Mouse (Mus musculus): ENCODE results near the gene Cldnd2. TPM values are rescaled to one million over a fixed set of nuclear protein-coding genes. Genes with fewer than 3 reads are reported as not detected.
"Not testable (repeated sequence)": the region's sequence is repeated elsewhere in the genome, so short reads cannot be mapped to it uniquely, and the experiment has no call there.

Cldnd2 gene
- polyA plus RNA-seq (2012; ENCODE audit: insufficient read depth, low replicate concordance): not detected in 2 replicates

- Histone ChIP-seq H3K27me3 (replicated peaks) (no peaks in the 10 kb centered on the region), H3K4me3 (replicated peaks) (peak within 1 kb of the TSS; percentile 74)
- no peak for TF ChIP-seq GATA1 (IDR thresholded peaks at IDR 0.05; ENCODE audit: borderline replicate concordance, low read length)
- no peak for TF ChIP-seq FLI1 (IDR thresholded peaks at IDR 0.05; ENCODE audit: low read length)
These were observed at the start of gene Cldnd2 for GRCm38 (mm10) chr7:43440482-43440881. TSS of gene Cldnd2 (plus strand) at chr7:43440782.

DNA sequence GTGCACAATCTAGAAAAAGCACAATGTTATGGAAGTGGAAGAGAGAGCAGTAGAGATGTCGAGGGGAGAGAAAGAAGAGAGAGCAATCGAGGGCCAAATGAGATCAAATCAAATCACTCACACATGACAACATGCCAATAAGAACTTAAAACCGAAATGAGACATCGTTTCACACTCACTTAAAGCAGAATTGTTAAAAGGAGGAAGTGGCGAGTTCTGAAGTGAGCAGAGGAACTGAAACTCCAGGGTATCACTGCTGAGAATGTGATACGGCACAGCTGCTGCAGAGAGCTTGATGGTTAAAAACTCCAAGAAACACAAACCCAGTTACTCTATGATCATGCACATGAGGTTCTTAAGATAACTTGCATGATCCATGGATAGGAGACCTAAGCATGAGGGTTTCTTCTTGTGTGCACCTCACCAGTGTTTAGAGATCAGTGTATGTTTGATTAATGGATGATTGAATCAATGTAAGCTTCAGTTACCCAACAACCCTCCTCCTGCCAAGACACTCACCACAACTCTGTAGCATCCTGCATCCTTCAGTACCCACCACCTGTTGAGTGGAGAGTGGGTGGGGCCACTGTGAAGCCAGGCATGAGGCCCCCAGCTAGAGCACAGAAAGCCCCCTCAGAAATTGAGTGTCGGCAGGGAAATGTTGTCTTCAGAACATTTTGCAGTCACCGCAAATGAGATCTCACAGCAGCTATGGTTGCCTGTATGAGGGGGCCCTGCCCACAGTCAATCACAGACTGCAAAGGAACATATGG is 48.0 kb upstream of the Cldnd2 start:
- Histone ChIP-seq H3K4me1 (peaks cover 14% of the 10 kb centered on the region), H3K4me3 (replicated peaks) (no peak overlapping the region)
- no peak for TF ChIP-seq FLI1 (IDR thresholded peaks at IDR 0.05; ENCODE audit: low read length)
- no peak for TF ChIP-seq GATA1 (IDR thresholded peaks at IDR 0.05; ENCODE audit: borderline replicate concordance, low read length)

More at GRCm38 (mm10) chr7:43440482-43440881, at the start of gene Cldnd2:
- H3K9me3 ChIP-seq: no peaks in the 10 kb centered on the region
- no peaks in the 10 kb centered on the region for H3K36me3 ChIP-seq (replicated peaks; ENCODE audit: low read length)
- H3K4me1 ChIP-seq: peaks cover 92% of the 10 kb centered on the region

GRCm38 (mm10) chr7:43399501-43399900 is 41.1 kb upstream of the Cldnd2 start:
- Histone ChIP-seq H3K36me3 (replicated peaks; ENCODE audit: low read length) (no peaks in the 10 kb centered on the region), H3K27me3 (replicated peaks) (peaks cover 2% of the 10 kb centered on the region), H3K9me3 (no peaks in the 10 kb centered on the region; the same call in 1 of the 2 replicates), H3K4me3 (replicated peaks) (no peak overlapping the region), H3K4me1 (peaks cover 14% of the 10 kb centered on the region; the same call in 1 of the 2 replicates)
- TF ChIP-seq FLI1 (IDR thresholded peaks at IDR 0.05; ENCODE audit: low read length): no peak
- TF ChIP-seq GATA1 (IDR thresholded peaks at IDR 0.05; ENCODE audit: borderline replicate concordance, low read length): no peak

More for the DNA sequence above, 48.0 kb upstream of the Cldnd2 start:
- H3K9me3 ChIP-seq: no peaks in the 10 kb centered on the region; the same call in 1 of the 2 replicates
- H3K36me3 ChIP-seq (replicated peaks; ENCODE audit: low read length): no peaks in the 10 kb centered on the region
- H3K27me3 ChIP-seq (replicated peaks): peaks cover 2% of the 10 kb centered on the region

DNA sequence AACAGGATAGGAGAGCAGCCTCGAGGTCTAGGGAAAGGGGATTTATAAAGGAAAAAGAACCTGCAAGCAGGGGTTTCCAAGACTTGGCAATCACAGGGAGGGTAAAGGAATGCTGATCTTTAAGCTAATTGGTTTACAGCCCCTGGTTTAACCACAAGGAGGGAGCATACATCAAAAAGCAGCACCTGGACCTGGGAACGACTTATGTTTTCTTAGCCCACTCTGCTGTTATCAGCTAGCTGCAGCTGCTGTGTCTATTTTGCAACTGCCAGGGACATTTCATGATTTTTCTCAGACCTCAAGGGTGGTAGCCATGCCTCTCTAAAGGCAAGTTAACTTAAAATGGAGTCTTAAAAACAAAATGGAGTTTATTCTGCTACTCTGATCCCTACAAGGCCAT is 37.9 kb upstream of the Cldnd2 start:
- no peak for TF ChIP-seq GATA1 (IDR thresholded peaks at IDR 0.05; ENCODE audit: borderline replicate concordance, low read length)
- no peak overlapping the region for H3K4me3 ChIP-seq (replicated peaks)
- H3K9me3 ChIP-seq: no peaks in the 10 kb centered on the region; the same call in 1 of the 2 replicates
- H3K36me3 ChIP-seq (replicated peaks; ENCODE audit: low read length): no peaks in the 10 kb centered on the region
- peaks cover 13% of the 10 kb centered on the region for H3K4me1 ChIP-seq
- no peaks in the 10 kb centered on the region for H3K27me3 ChIP-seq (replicated peaks)

- Histone ChIP-seq H3K9me3 (no peaks in the 10 kb centered on the region; the same call in 1 of the 2 replicates), H3K4me3 (replicated peaks) (no peak overlapping the region), H3K27me3 (replicated peaks) (peaks cover 15% of the 10 kb centered on the region), H3K36me3 (replicated peaks; ENCODE audit: low read length) (no peaks in the 10 kb centered on the region), H3K4me1 (peaks cover 36% of the 10 kb centered on the region)
- no peak for TF ChIP-seq GATA1 (IDR thresholded peaks at IDR 0.05; ENCODE audit: borderline replicate concordance, low read length)
- TF ChIP-seq FLI1 (IDR thresholded peaks at IDR 0.05; ENCODE audit: low read length): no peak
These were observed 33.0 kb upstream of the Cldnd2 start for GRCm38 (mm10) chr7:43407573-43407972.

GRCm38 (mm10) chr7:43408131-43408553 is 32.4 kb upstream of the Cldnd2 start, which contains the start of gene Siglecg:
TSS of gene Siglecg (plus strand) at chr7:43408204.
- no peak for TF ChIP-seq GATA1 (IDR thresholded peaks at IDR 0.05; ENCODE audit: borderline replicate concordance, low read length)
- TF ChIP-seq FLI1 (IDR thresholded peaks at IDR 0.05; ENCODE audit: low read length): no peak
- Histone ChIP-seq H3K9me3 (no peaks in the 10 kb centered on the region; the same call in 1 of the 2 replicates), H3K4me3 (replicated peaks) (peak within 1 kb of the TSS; percentile 64), H3K4me1 (peaks cover 36% of the 10 kb centered on the region), H3K27me3 (replicated peaks) (peaks cover 15% of the 10 kb centered on the region), H3K36me3 (replicated peaks; ENCODE audit: low read length) (no peaks in the 10 kb centered on the region)

GRCm38 (mm10) chr7:43409084-43409483 is 31.5 kb upstream of the Cldnd2 start:
- TF ChIP-seq GATA1 (IDR thresholded peaks at IDR 0.05; ENCODE audit: borderline replicate concordance, low read length) (no peak), FLI1 (IDR thresholded peaks at IDR 0.05; ENCODE audit: low read length) (no peak)
- Histone ChIP-seq H3K9me3 (no peaks in the 10 kb centered on the region; the same call in 1 of the 2 replicates), H3K36me3 (replicated peaks; ENCODE audit: low read length) (no peaks in the 10 kb centered on the region), H3K27me3 (replicated peaks) (peaks cover 15% of the 10 kb centered on the region), H3K4me1 (peaks cover 43% of the 10 kb centered on the region), H3K4me3 (replicated peaks) (no peak overlapping the region)

DNA sequence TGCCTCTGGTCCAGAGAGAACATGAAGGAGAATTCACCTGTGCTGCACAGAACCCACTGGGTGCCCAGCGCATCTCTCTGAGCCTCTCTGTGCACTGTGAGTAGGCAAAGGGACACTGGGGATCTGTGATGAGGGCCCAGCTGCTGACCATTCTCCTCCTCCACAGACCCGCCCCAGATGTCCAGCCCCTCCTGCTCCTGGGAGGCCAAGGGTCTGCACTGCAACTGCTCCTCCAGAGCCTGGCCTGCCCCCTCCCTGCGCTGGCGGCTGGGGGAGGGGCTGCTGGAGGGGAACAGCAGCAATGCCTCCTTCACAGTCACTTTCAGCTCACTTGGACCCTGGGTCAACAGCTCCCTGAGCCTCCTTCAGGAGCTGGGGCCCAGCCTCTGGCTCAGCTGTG is 28.9 kb upstream of the Cldnd2 start:
- not testable (repeated sequence) for H3K4me3 ChIP-seq (replicated peaks); H3K9me3 ChIP-seq; H3K36me3 ChIP-seq (replicated peaks; ENCODE audit: low read length)
- Histone ChIP-seq H3K27me3 (replicated peaks) (peaks cover 15% of the 10 kb centered on the region), H3K4me1 (peaks cover 55% of the 10 kb centered on the region)

GRCm38 (mm10) chr7:43417298-43417697 is 23.3 kb upstream of the Cldnd2 start:
- Histone ChIP-seq H3K4me3 (replicated peaks) (no peak overlapping the region), H3K9me3 (peaks cover 8% of the 10 kb centered on the region), H3K27me3 (replicated peaks) (no peaks in the 10 kb centered on the region), H3K4me1 (peaks cover 31% of the 10 kb centered on the region), H3K36me3 (replicated peaks; ENCODE audit: low read length) (no peaks in the 10 kb centered on the region)
- no peak for TF ChIP-seq FLI1 (IDR thresholded peaks at IDR 0.05; ENCODE audit: low read length)
- TF ChIP-seq GATA1 (IDR thresholded peaks at IDR 0.05; ENCODE audit: borderline replicate concordance, low read length): no peak

GRCm38 (mm10) chr7:43422995-43423617 is 17.5 kb upstream of the Cldnd2 start:
- H3K27me3 ChIP-seq (replicated peaks): no peaks in the 10 kb centered on the region
- H3K4me1 ChIP-seq: peaks cover 37% of the 10 kb centered on the region
- TF ChIP-seq GATA1 (IDR thresholded peaks at IDR 0.05; ENCODE audit: borderline replicate concordance, low read length) (no peak), FLI1 (IDR thresholded peaks at IDR 0.05; ENCODE audit: low read length) (no peak)
- no peaks in the 10 kb centered on the region for H3K36me3 ChIP-seq (replicated peaks; ENCODE audit: low read length)
- H3K4me3 ChIP-seq (replicated peaks): peak overlapping the region; percentile 77
- H3K9me3 ChIP-seq: no peaks in the 10 kb centered on the region
